In the genomic region with DNA sequence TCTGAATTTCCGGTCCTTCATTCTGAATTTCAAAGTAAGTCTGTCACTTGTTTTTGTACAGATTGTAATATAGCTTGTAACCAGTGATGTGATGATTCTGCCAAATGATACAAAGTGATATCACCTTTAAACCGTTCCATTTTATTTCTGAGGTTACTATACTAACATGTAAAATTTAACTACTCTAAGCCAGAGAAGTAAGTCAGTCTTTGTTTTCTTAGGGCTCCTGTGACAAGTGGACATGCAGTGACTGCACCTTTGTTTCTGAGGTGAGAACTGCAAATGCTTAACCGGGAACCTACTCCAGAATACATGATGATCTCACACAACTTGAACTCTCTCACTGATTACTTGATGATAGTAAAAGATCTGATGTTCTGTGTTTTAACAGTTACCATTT, we compare ENCODE assay signal across 10 mouse cellular contexts. TPM values are rescaled to one million over a fixed set of nuclear protein-coding genes. Genes with fewer than 3 reads are reported as not detected.
DNase-seq lines count a peak whose midpoint lies in the region; ATAC-seq and TF ChIP-seq lines count a peak whose summit lies in the region.
"Had no signal": no experiment of that assay in that cellular context is flagged by ENCODE, and none has a peak within 500 bp of the region (broad histone marks: within the 10 kb centered on the region; RNA-seq: fewer than 3 reads in every experiment).

No protein-coding gene starts in this region.

- no peak for DNase-seq in heart, adult 8-10 months (ENCODE audit: low spot score)
- DNase-seq in ES-E14 (ENCODE audit: low read depth, low spot score): no peak
- DNase-seq in forebrain, postnatal 0 days: no peak
- no peak for DNase-seq in midbrain, embryonic 10.5 days (ENCODE audit: low spot score)
- DNase-seq in thymus, postnatal 10 days (ENCODE audit: low spot score in 2 of 2): no peak
- DNase-seq in thymus, postnatal 14 days: no peak
- no peak for DNase-seq in gastrocnemius, postnatal 4 days (ENCODE audit: low spot score in 2 of 2)
- DNase-seq: cerebellum, adult 18-20 months; kidney, postnatal 10 days had no signal

- H3K27ac ChIP-seq in heart, embryonic 11.5 days (ENCODE audit: low read depth, low read length): peak overlapping the region; percentile 50; the same call in 1 of the 2 replicates
- H3K27ac ChIP-seq in ES-E14 (ENCODE audit: insufficient read depth, low read depth, low read length, poor library complexity, severe bottlenecking): peak overlapping the region; percentile 38; the same call in 1 of the 2 replicates
- no peak overlapping the region for H3K27ac ChIP-seq in forebrain, postnatal 0 days (ENCODE audit: low read depth, low read length)
- H3K27ac ChIP-seq in midbrain, embryonic 10.5 days (replicated peaks): no peak overlapping the region

- peaks cover 21% of the 10 kb centered on the region for H3K36me3 ChIP-seq in heart, embryonic 11.5 days (ENCODE audit: control insufficient read depth, insufficient read depth, low read length)
- H3K36me3 ChIP-seq in ES-E14 (ENCODE audit: control insufficient read depth, insufficient read depth, low read length, poor library complexity, severe bottlenecking): peaks cover 31% of the 10 kb centered on the region
- peaks cover 33% of the 10 kb centered on the region for H3K36me3 ChIP-seq in forebrain, postnatal 0 days (ENCODE audit: insufficient read depth)
- H3K36me3 ChIP-seq in midbrain, embryonic 10.5 days: peaks cover 75% of the 10 kb centered on the region

- H3K9me3 ChIP-seq in heart, embryonic 11.5 days (replicated peaks; ENCODE audit: control insufficient read depth, low read length): no peaks in the 10 kb centered on the region
- no peaks in the 10 kb centered on the region for H3K9me3 ChIP-seq in ES-E14 (ENCODE audit: control insufficient read depth, insufficient read depth, low read depth, low read length)
- H3K9me3 ChIP-seq in forebrain, postnatal 0 days (ENCODE audit: low read length): no peaks in the 10 kb centered on the region
- no peaks in the 10 kb centered on the region for H3K9me3 ChIP-seq in midbrain, embryonic 10.5 days (replicated peaks)

- no peaks in the 10 kb centered on the region for H3K27me3 ChIP-seq in heart, embryonic 11.5 days (ENCODE audit: control insufficient read depth, insufficient read depth, low read length)
- no peaks in the 10 kb centered on the region for H3K27me3 ChIP-seq in forebrain, postnatal 0 days (ENCODE audit: insufficient read depth, low read length)
- H3K27me3 ChIP-seq in midbrain, embryonic 10.5 days (ENCODE audit: low read depth, poor library complexity, severe bottlenecking): no peaks in the 10 kb centered on the region

- peaks cover 10% of the 10 kb centered on the region; the same call in 1 of the 2 replicates for H3K4me1 ChIP-seq in heart, embryonic 11.5 days (ENCODE audit: control insufficient read depth, insufficient read depth, low read length)
- peaks cover 0 to 2% of the 10 kb centered on the region in 2 experiments; a peak in 1 of 4 replicates for H3K4me1 ChIP-seq in ES-E14 (ENCODE audit: control insufficient read depth in 2 of 2, insufficient read depth in 2 of 2, low read length in 2 of 2, poor library complexity in 1 of 2)
- peaks cover 11% of the 10 kb centered on the region; the same call in 1 of the 2 replicates for H3K4me1 ChIP-seq in forebrain, postnatal 0 days (ENCODE audit: insufficient read depth)
- peaks cover 45% of the 10 kb centered on the region for H3K4me1 ChIP-seq in midbrain, embryonic 10.5 days

- in situ Hi-C loops in ES-E14 (cut with MboI; ENCODE audit: low sequenced_read_pairs in 2 of 2, unreplicated experiment in 2 of 2): no loop called here

- H3K9ac ChIP-seq in heart, embryonic 11.5 days (ENCODE audit: low read depth, low read length): no peak overlapping the region
- peak overlapping the region; percentile 61; the same call in 1 of the 2 replicates for H3K9ac ChIP-seq in ES-E14 (ENCODE audit: insufficient read depth, low read depth, low read length, poor library complexity, severe bottlenecking)
- H3K9ac ChIP-seq in forebrain, postnatal 0 days: no peak overlapping the region

- 53% methylated on average over 3 of the region's 3 CpGs for WGBS in heart, embryonic 11.5 days (ENCODE audit: insufficient replicate concordance)
- WGBS in forebrain, postnatal 0 days: 31% methylated on average over 3 of the region's 3 CpGs
- WGBS in midbrain, embryonic 10.5 days: 50% methylated on average over 3 of the region's 3 CpGs

- H3K4me3 ChIP-seq in heart, embryonic 11.5 days (ENCODE audit: low read depth, low read length): peak overlapping the region; percentile 29
- peak overlapping the region; percentile 64 to 67 for H3K4me3 ChIP-seq in ES-E14 (ENCODE audit: insufficient read depth in 1 of 2, low read depth in 1 of 2, low read length in 2 of 2, poor library complexity in 1 of 2, severe bottlenecking in 1 of 2)
- peak overlapping the region; percentile 11; the same call in 1 of the 2 replicates for H3K4me3 ChIP-seq in forebrain, postnatal 0 days (ENCODE audit: low read depth, low read length)
- peak overlapping the region; percentile 67 for H3K4me3 ChIP-seq in midbrain, embryonic 10.5 days

- no peak for TF ChIP-seq CTCF in forebrain, postnatal 0 days (IDR thresholded peaks at IDR 0.05; ENCODE audit: low read depth)

- H3K4me2 ChIP-seq in heart, embryonic 11.5 days: peak overlapping the region; percentile 92
- H3K4me2 ChIP-seq in forebrain, postnatal 0 days (ENCODE audit: low read depth): peak overlapping the region; percentile 84

- ATAC-seq in heart, embryonic 11.5 days (replicated peaks; ENCODE audit: insufficient number of reproducible peaks, low FRiP score, low TSS enrichment): no peak
- ATAC-seq in forebrain, postnatal 0 days: no peak

TF ChIP-seq in ES-E14, 5 proteins besides CTCF, POLR2A, EP300 and RAD21:
- TF ChIP-seq HCFC1 (IDR thresholded peaks at IDR 0.05; ENCODE audit: borderline replicate concordance, insufficient read depth, low read length) (no peak), ZNF384 (IDR thresholded peaks at IDR 0.05; ENCODE audit: low read depth, low read length) (no peak), MAFK (IDR thresholded peaks at IDR 0.05; ENCODE audit: insufficient read depth, low read depth, low read length) (no peak), ZC3H11A (IDR thresholded peaks at IDR 0.05; ENCODE audit: borderline replicate concordance, low read depth, low read length) (no peak), CHD2 (IDR thresholded peaks at IDR 0.05; ENCODE audit: low read depth, low read length) (no peak)

RNA-seq across cellular contexts. Expression of a gene that starts 3.4 kb away (rescaled TPM):
- 8.0 and 11.2 TPM in 2 replicates for polyA plus RNA-seq in heart, embryonic 11.5 days (2014; fragmentation: Nextera tagmentation; extraction: Ambion mirVana)
- total RNA-seq in heart, adult 8-10 months (2022): 10 to 100 TPM; 13.0 to 20.6 (median 15.3) TPM
- 10.7 and 13.0 TPM in 2 replicates for total RNA-seq in ES-E14 (2012; rRNA removed)
- total RNA-seq in forebrain, postnatal 0 days (2014; rRNA removed): 19.7 and 30.2 TPM in 2 replicates
- 3.7 and 7.9 TPM in 2 replicates for polyA plus RNA-seq in forebrain, postnatal 0 days (2015; fragmentation: Nextera tagmentation; extraction: Ambion mirVana)
- 5.3 and 6.7 TPM in 2 replicates for polyA plus RNA-seq in midbrain, embryonic 10.5 days (2016; fragmentation: Nextera tagmentation; extraction: Ambion mirVana)
- 10 to 100 TPM; 14.2 to 15.6 TPM for total RNA-seq in gastrocnemius, postnatal 4 days (2021)

RNA-seq across cellular contexts. Expression of a gene that starts 32.5 kb away (rescaled TPM):
- polyA plus RNA-seq in heart, embryonic 11.5 days (2014; fragmentation: Nextera tagmentation; extraction: Ambion mirVana): 37.0 and 41.4 TPM in 2 replicates
- 10 to 100 TPM; 24.5 to 33.5 (median 25.3) TPM for total RNA-seq in heart, adult 8-10 months (2022)
- 38.7 and 39.8 TPM in 2 replicates for total RNA-seq in ES-E14 (2012; rRNA removed)
- 25.8 and 27.7 TPM in 2 replicates for total RNA-seq in forebrain, postnatal 0 days (2014; rRNA removed)
- polyA plus RNA-seq in forebrain, postnatal 0 days (2015; fragmentation: Nextera tagmentation; extraction: Ambion mirVana): 28.9 and 29.3 TPM in 2 replicates
- polyA plus RNA-seq in midbrain, embryonic 10.5 days (2016; fragmentation: Nextera tagmentation; extraction: Ambion mirVana): 62.5 and 72.3 TPM in 2 replicates
- total RNA-seq in gastrocnemius, postnatal 4 days (2021): 10 to 100 TPM; 13.9 to 15.3 TPM

RNA-seq across cellular contexts. Expression of a gene that starts 32.5 kb away (rescaled TPM):
- polyA plus RNA-seq in heart, embryonic 11.5 days (2014; fragmentation: Nextera tagmentation; extraction: Ambion mirVana): 22.3 and 24.8 TPM in 2 replicates
- 1 to 10 TPM in 2 of 4 experiments, under 1 TPM in 2; 0.34 to 1.2 (median 0.95) TPM for total RNA-seq in heart, adult 8-10 months (2022)
- total RNA-seq in ES-E14 (2012; rRNA removed): 5.1 and 6.2 TPM in 2 replicates
- 1.7 and 2.6 TPM in 2 replicates for total RNA-seq in forebrain, postnatal 0 days (2014; rRNA removed)
- 5.1 and 6.5 TPM in 2 replicates for polyA plus RNA-seq in forebrain, postnatal 0 days (2015; fragmentation: Nextera tagmentation; extraction: Ambion mirVana)
- polyA plus RNA-seq in midbrain, embryonic 10.5 days (2016; fragmentation: Nextera tagmentation; extraction: Ambion mirVana): 40.3 and 40.6 TPM in 2 replicates
- total RNA-seq in gastrocnemius, postnatal 4 days (2021): 1 to 10 TPM; 4.9 to 5.2 TPM

RNA-seq across cellular contexts. Expression of a gene that starts 59.6 kb away (rescaled TPM):
- 1.2 and 2.4 TPM in 2 replicates for polyA plus RNA-seq in heart, embryonic 11.5 days (2014; fragmentation: Nextera tagmentation; extraction: Ambion mirVana)
- total RNA-seq in heart, adult 8-10 months (2022): under 1 TPM in 3 of 4 experiments, not detected in 1; 0.17 to 0.44 (median 0.38) TPM
- 0.89 and 1.4 TPM in 2 replicates for total RNA-seq in ES-E14 (2012; rRNA removed)
- total RNA-seq in forebrain, postnatal 0 days (2014; rRNA removed): 0.10 and 0.15 TPM in 2 replicates
- 1.2 and 2.3 TPM in 2 replicates for polyA plus RNA-seq in forebrain, postnatal 0 days (2015; fragmentation: Nextera tagmentation; extraction: Ambion mirVana)
- polyA plus RNA-seq in midbrain, embryonic 10.5 days (2016; fragmentation: Nextera tagmentation; extraction: Ambion mirVana): 2.0 and 2.3 TPM in 2 replicates
- total RNA-seq in gastrocnemius, postnatal 4 days (2021): 1 to 10 TPM; 1.2 to 3.9 TPM

Comparison
In these comparisons a context has a peak if more than half of its experiments do, and no peak if none do; other contexts are left out.
1. H3K27ac ChIP-seq: peak in heart, embryonic 11.5 days (single experiment) and ES-E14 (single experiment); none in forebrain, postnatal 0 days (single experiment) and midbrain, embryonic 10.5 days (single experiment).
2. H3K4me3 ChIP-seq: peak in every context shown above with its lines; median percentile 67 in midbrain, embryonic 10.5 days; 66 in ES-E14; 29 in heart, embryonic 11.5 days; 11 in forebrain, postnatal 0 days.